In genomic region chr8:123759933-123760332, GRCm38 (mm10) we compare ENCODE assay signal across 8 mouse cellular contexts. TPM values are rescaled to one million over a fixed set of nuclear protein-coding genes. Genes with fewer than 3 reads are reported as not detected.
DNase-seq lines count a peak whose midpoint lies in the region; ATAC-seq lines count a peak whose summit lies in the region.

No protein-coding gene starts in this region.

- WGBS in heart, embryonic 16.5 days: 26% methylated on average over 10 of the region's 10 CpGs
- WGBS in embryonic facial prominence, embryonic 10.5 days: 8% methylated on average over 10 of the region's 10 CpGs
- 16% methylated on average over 10 of the region's 10 CpGs for WGBS in intestine, embryonic 16.5 days
- WGBS in neural tube, embryonic 12.5 days: 8% methylated on average over 10 of the region's 10 CpGs

- intact Hi-C loops in heart, postnatal 36 days (cut with DNase I): loop anchor here (10.0 kb wide), 1 partner anchor 55 kb away; no protein-coding TSS in a partner anchor

- H3K9ac ChIP-seq in heart, embryonic 16.5 days (ENCODE audit: low read length): no peak overlapping the region
- no peak overlapping the region for H3K9ac ChIP-seq in intestine, embryonic 16.5 days (ENCODE audit: low read depth, low read length)
- H3K9ac ChIP-seq in neural tube, embryonic 12.5 days: no peak overlapping the region

- H3K27me3 ChIP-seq in heart, embryonic 16.5 days (ENCODE audit: control insufficient read depth, insufficient read depth, low read length): peaks cover 3% of the 10 kb centered on the region; the same call in 1 of the 2 replicates
- H3K27me3 ChIP-seq in embryonic facial prominence, embryonic 10.5 days (replicated peaks; ENCODE audit: low read depth, poor library complexity, severe bottlenecking): peaks cover 20% of the 10 kb centered on the region
- H3K27me3 ChIP-seq in intestine, embryonic 16.5 days (replicated peaks; ENCODE audit: control insufficient read depth, insufficient read depth, low read length): no peaks in the 10 kb centered on the region
- H3K27me3 ChIP-seq in neural tube, embryonic 12.5 days (replicated peaks): peaks cover 6% of the 10 kb centered on the region; the same call in 1 of the 2 replicates

- no peak overlapping the region for H3K27ac ChIP-seq in heart, embryonic 16.5 days (ENCODE audit: low read length)
- H3K27ac ChIP-seq in embryonic facial prominence, embryonic 10.5 days (replicated peaks): peak overlapping the region; percentile 81
- no peak overlapping the region for H3K27ac ChIP-seq in intestine, embryonic 16.5 days (ENCODE audit: low read length)
- no peak overlapping the region for H3K27ac ChIP-seq in neural tube, embryonic 12.5 days

- no peak for DNase-seq in heart, postnatal 36 days
- DNase-seq in embryonic facial prominence, embryonic 10.5 days (ENCODE audit: low spot score): peak; percentile 74
- DNase-seq in frontal cortex, postnatal 10 days (ENCODE audit: low spot score in 2 of 2): no peak
- no peak for DNase-seq in layer of hippocampus, adult 9-10 months (ENCODE audit: low spot score)
- no peak for DNase-seq in gastrocnemius, postnatal 10 days

- H3K4me2 ChIP-seq in heart, embryonic 16.5 days (ENCODE audit: low read depth, low read length): peak overlapping the region; percentile 39
- H3K4me2 ChIP-seq in intestine, embryonic 16.5 days (ENCODE audit: low read depth, low read length): peak overlapping the region; percentile 10; the same call in 1 of the 2 replicates
- peak overlapping the region; percentile 58 for H3K4me2 ChIP-seq in neural tube, embryonic 12.5 days (replicated peaks)

- ATAC-seq in heart, embryonic 16.5 days (replicated peaks; ENCODE audit: extremely low read depth, insufficient read depth, low FRiP score): no peak
- ATAC-seq in intestine, embryonic 16.5 days: peak; percentile 77
- ATAC-seq in neural tube, embryonic 12.5 days (ENCODE audit: low FRiP score, low read depth): peak; percentile 85

- H3K4me1 ChIP-seq in heart, embryonic 16.5 days (ENCODE audit: control insufficient read depth, insufficient read depth, low read length): peaks cover 20% of the 10 kb centered on the region
- peaks cover 44% of the 10 kb centered on the region for H3K4me1 ChIP-seq in embryonic facial prominence, embryonic 10.5 days
- H3K4me1 ChIP-seq in intestine, embryonic 16.5 days (ENCODE audit: control insufficient read depth, insufficient read depth, low read length): peaks cover 37% of the 10 kb centered on the region
- H3K4me1 ChIP-seq in neural tube, embryonic 12.5 days: peaks cover 28% of the 10 kb centered on the region

- H3K36me3 ChIP-seq in heart, embryonic 16.5 days (ENCODE audit: control insufficient read depth, insufficient read depth): no peaks in the 10 kb centered on the region
- H3K36me3 ChIP-seq in embryonic facial prominence, embryonic 10.5 days (replicated peaks): no peaks in the 10 kb centered on the region
- H3K36me3 ChIP-seq in intestine, embryonic 16.5 days (ENCODE audit: control insufficient read depth, insufficient read depth, low read length): no peaks in the 10 kb centered on the region
- H3K36me3 ChIP-seq in neural tube, embryonic 12.5 days: no peaks in the 10 kb centered on the region

- no peak overlapping the region for H3K4me3 ChIP-seq in heart, embryonic 16.5 days (ENCODE audit: low read length)
- H3K4me3 ChIP-seq in embryonic facial prominence, embryonic 10.5 days: peak overlapping the region; percentile 48
- H3K4me3 ChIP-seq in intestine, embryonic 16.5 days (ENCODE audit: low read length): no peak overlapping the region
- no peak overlapping the region for H3K4me3 ChIP-seq in neural tube, embryonic 12.5 days

- no peaks in the 10 kb centered on the region for H3K9me3 ChIP-seq in heart, embryonic 16.5 days (replicated peaks; ENCODE audit: control insufficient read depth, low read length)
- H3K9me3 ChIP-seq in embryonic facial prominence, embryonic 10.5 days: no peaks in the 10 kb centered on the region
- H3K9me3 ChIP-seq in intestine, embryonic 16.5 days (ENCODE audit: control insufficient read depth, low read length): no peaks in the 10 kb centered on the region
- no peaks in the 10 kb centered on the region for H3K9me3 ChIP-seq in neural tube, embryonic 12.5 days

RNA-seq across cellular contexts. Expression of gene Rab4a, which starts 45.9 kb away (rescaled TPM):
- polyA plus RNA-seq in heart, embryonic 16.5 days (2015; fragmentation: Nextera tagmentation; extraction: Ambion mirVana): 28.6 and 32.2 TPM in 2 replicates
- total RNA-seq in heart, postnatal 36 days (2021): 1 to 10 TPM; 7.3 to 7.9 TPM
- polyA plus RNA-seq in embryonic facial prominence, embryonic 10.5 days (2016; fragmentation: Nextera tagmentation; extraction: Ambion mirVana): 56.8 and 58.0 TPM in 2 replicates
- polyA plus RNA-seq in intestine, embryonic 16.5 days (2015; fragmentation: Nextera tagmentation; extraction: Ambion mirVana): 66.9 and 71.9 TPM in 2 replicates
- polyA plus RNA-seq in neural tube, embryonic 12.5 days (2016; fragmentation: Nextera tagmentation; extraction: Ambion mirVana): 73.0 and 74.2 TPM in 2 replicates
- total RNA-seq in gastrocnemius, postnatal 10 days (2021): 10 to 100 TPM; 11.7 to 14.1 TPM
